Mouse (Mus musculus) liver, postnatal 0 days (tissue): ENCODE measurements around the gene Adcy7. TPM values are rescaled to one million over a fixed set of nuclear protein-coding genes. Genes with fewer than 3 reads are reported as not detected.

Experiments
- ATAC-seq: fragments of 200-750 bp; cut with Nextera tagmentation; 2 replicates; pipeline ENCODE4 v1.8.0; 2017; ENCODE audit warnings: mild to moderate bottlenecking, moderate library complexity
- DNase-seq: peaks from one replicate; pipeline ENCODE4 v3.0.0-alpha.2; 2016
- H3K27ac ChIP-seq: fragments of 300-500 bp; sonication (generic); 2 replicates; pipeline ENCODE4 v1.5.1; 2014; ENCODE audit warnings: antibody characterized with exemption, moderate library complexity, mild to moderate bottlenecking, low read depth
- H3K27me3 ChIP-seq: fragments of 300-500 bp; sonication (generic); 2 replicates; pipeline ENCODE4 v1.6.1; 2014; ENCODE audit warnings: low read length, control low read depth, mixed read lengths; ENCODE audit not compliant: insufficient read depth
- H3K36me3 ChIP-seq: fragments of 300-500 bp; sonication (generic); replicated peaks from 2 replicates; pipeline ENCODE4 v1.6.1; 2014; ENCODE audit warnings: mild to moderate bottlenecking, control low read depth, low read length, moderate library complexity, mixed read lengths; ENCODE audit not compliant: insufficient read depth
- H3K4me1 ChIP-seq: fragments of 300-500 bp; sonication (generic); 2 replicates; pipeline ENCODE4 v1.6.1; 2014; ENCODE audit warnings: antibody characterized with exemption, mild to moderate bottlenecking, control low read depth; ENCODE audit not compliant: insufficient read depth
- H3K4me2 ChIP-seq: fragments of 300-500 bp; sonication (generic); 2 replicates; pipeline ENCODE4 v1.6.1; 2014; ENCODE audit warnings: low read depth, mild to moderate bottlenecking, low read length, moderate library complexity, mixed read lengths
- H3K4me3 ChIP-seq: fragments of 300-500 bp; sonication (generic); 2 replicates; pipeline ENCODE4 v1.5.1; 2014; ENCODE audit warnings: low read depth, low read length
- H3K9ac ChIP-seq: fragments of 300-500 bp; sonication (generic); replicated peaks from 2 replicates; pipeline ENCODE4 v1.6.1; 2014; ENCODE audit warnings: mild to moderate bottlenecking, moderate library complexity
- H3K9me3 ChIP-seq: fragments of 300-500 bp; sonication (generic); 2 replicates; pipeline ENCODE4 v1.6.1; 2016; ENCODE audit warnings: mild to moderate bottlenecking, control low read depth, low read length, mixed read lengths
- CTCF ChIP-seq: sonication (generic); IDR thresholded peaks from 2 replicates; pipeline ENCODE4 v1.5.1; 2016; ENCODE audit warnings: antibody characterized with exemption, low read depth
- EP300 ChIP-seq: IDR thresholded peaks from 2 replicates; pipeline ENCODE4 v1.6.1; 2016; ENCODE audit warnings: antibody characterized with exemption, low read depth, mild to moderate bottlenecking
- WGBS: fragments of 180-500 bp; shearing (Covaris S2); extraction: QIAGEN DNeasy Blood & Tissue Kit; methylation state at CpG from one replicate; pipeline ENCODE4 v1.1.7; 2014; ENCODE audit not compliant: insufficient replicate concordance; 5-methylcytosine and 5-hydroxymethylcytosine counted together
- polyA plus RNA-seq: library from polyadenylated mRNA; unstranded; fragments of >200 nt; fragmentation: Nextera tagmentation; extraction: Ambion mirVana; gene quantifications from 2 replicates; pipeline ENCODE4 v1.2.1, GENCODE M21; 2015

Adcy7 gene
- polyA plus RNA-seq, 1 experiment from 2014 or later: 8.4 TPM

DNA sequence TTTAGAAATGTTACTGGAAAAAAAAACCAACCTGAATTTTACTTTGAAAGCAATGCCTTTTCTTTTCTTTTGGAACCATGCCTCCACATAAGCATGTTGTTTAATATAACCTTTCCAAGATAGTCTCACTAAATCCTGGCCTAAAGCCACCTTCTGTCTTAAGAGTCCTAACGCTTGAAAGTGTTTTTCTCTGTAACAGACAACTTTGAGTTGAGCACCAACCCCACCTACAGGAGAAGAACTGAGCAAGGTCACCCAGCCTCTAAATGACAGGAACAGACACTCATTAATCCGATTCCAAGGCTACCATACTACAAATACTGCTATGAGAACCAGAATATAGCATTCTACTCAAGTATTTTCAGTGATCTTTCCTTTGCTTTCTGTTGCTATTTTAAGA is 76.8 kb downstream of the Adcy7 start:
- Histone ChIP-seq H3K9ac (no peak overlapping the region), H3K9me3 (no peaks in the 10 kb centered on the region), H3K27me3 (no peaks in the 10 kb centered on the region), H3K4me2 (no peak overlapping the region), H3K4me3 (no peak overlapping the region), H3K27ac (no peak overlapping the region), H3K4me1 (no peaks in the 10 kb centered on the region), H3K36me3 (peaks cover 84% of the 10 kb centered on the region)
- TF ChIP-seq EP300 (no peak), CTCF (no peak)
- DNase-seq (no peak), ATAC-seq (no peak)
- WGBS: 79% methylated on average over 2 of the region's 2 CpGs

DNA sequence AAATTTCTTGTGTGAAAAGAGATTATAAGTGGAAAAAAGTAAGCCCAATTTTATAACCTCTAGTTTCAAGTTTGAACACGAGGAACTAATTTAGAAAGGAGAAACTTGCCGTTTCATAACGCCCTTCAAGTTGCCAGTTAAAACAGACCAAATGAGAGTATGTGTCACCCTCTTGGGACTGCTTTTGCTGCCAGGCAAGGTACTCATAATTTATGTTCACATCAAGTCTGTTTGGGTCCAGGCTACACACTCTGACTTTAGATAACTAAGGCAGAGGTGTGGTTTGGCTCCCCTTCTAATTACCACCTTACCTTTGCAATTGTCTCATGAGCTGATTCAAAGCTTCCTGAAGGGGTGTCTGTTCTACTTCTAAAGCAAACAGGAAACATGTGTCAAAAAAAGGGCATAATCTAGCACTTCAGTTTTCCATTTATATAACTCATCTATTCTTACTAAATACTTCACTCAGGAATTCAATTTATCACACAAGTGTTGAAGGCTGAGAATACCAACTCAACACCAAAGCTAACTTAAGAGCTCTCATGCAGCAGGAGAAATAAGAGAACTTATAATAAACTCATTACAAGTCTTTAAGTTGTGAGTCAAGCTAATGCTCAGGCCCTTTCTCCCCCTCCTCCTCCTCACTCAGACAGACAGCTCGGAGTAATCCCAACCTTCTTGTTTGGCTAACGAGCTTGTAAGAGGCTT is 85.2 kb downstream of the Adcy7 start:
- DNase-seq (no peak), ATAC-seq (no peak)
- TF ChIP-seq CTCF: no peak
- no peak for TF ChIP-seq EP300
- no peak overlapping the region for H3K9ac ChIP-seq
- peaks cover 15% of the 10 kb centered on the region for H3K4me1 ChIP-seq
- no peak overlapping the region for H3K27ac ChIP-seq
- WGBS: 76% methylated on average over 5 of the region's 5 CpGs
- H3K27me3 ChIP-seq: no peaks in the 10 kb centered on the region
- no peak overlapping the region for H3K4me2 ChIP-seq
- H3K4me3 ChIP-seq: no peak overlapping the region
- no peaks in the 10 kb centered on the region for H3K9me3 ChIP-seq
- peaks cover 69% of the 10 kb centered on the region for H3K36me3 ChIP-seq

- Histone ChIP-seq H3K9me3 (no peaks in the 10 kb centered on the region), H3K4me2 (no peak overlapping the region), H3K27me3 (no peaks in the 10 kb centered on the region), H3K9ac (no peak overlapping the region), H3K27ac (no peak overlapping the region), H3K4me1 (peaks cover 19% of the 10 kb centered on the region), H3K36me3 (peaks cover 63% of the 10 kb centered on the region), H3K4me3 (no peak overlapping the region)
- DNase-seq (no peak), ATAC-seq (no peak)
- TF ChIP-seq CTCF: peak; percentile 33; the same call in 1 of the 2 replicates
- no peak for TF ChIP-seq EP300
- WGBS: 79% methylated on average over 5 of the region's 5 CpGs
Observed at GRCm38 (mm10) chr8:88357946-88358345, 85.7 kb downstream of the Adcy7 start.

- Histone ChIP-seq H3K36me3 (peaks cover 46% of the 10 kb centered on the region), H3K4me3 (peak overlapping the region; percentile 99; the same call in 1 of the 2 replicates)
- ATAC-seq: no peak
Observed at GRCm38 (mm10) chr8:88359959-88360358, 87.8 kb downstream of the Adcy7 start.

DNA sequence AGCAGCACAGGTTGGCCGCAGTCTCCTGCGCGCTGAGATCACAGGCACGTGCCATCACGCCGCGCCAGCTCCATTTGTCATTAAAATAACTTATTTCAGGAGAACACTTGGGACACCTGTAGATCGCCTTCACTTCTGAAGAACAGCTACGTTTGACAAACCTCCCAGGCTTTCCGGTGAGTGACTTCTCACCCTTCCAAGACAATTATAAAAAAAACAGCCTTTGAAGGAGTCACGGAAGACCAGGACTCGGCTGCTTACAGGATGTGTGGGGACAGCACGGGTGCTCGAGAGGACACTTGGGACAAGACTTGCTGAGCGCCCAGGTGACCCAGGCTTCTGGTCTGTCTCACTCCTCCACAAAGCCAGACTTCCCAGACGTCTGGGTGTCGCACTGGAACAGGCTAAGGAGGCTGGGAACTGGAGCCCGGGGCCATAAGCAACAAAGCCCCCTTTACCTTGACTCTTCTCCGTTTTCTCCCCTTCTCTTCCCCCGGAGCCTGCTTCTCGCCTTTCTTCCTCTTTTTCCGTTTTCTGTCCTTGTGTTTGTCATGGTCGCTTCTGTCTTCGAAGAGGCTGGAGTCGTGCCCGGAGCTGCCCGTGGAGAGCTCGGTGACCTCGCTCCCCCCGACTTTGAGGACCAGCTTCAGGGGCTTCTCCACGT is 89.0 kb downstream of the Adcy7 start:
- peak overlapping the region; percentile 100 for H3K9ac ChIP-seq
- H3K9me3 ChIP-seq: no peaks in the 10 kb centered on the region
- peaks cover 24% of the 10 kb centered on the region for H3K4me1 ChIP-seq
- no peaks in the 10 kb centered on the region for H3K27me3 ChIP-seq
- WGBS: 1% methylated on average over 31 of the region's 31 CpGs
- DNase-seq: peak; percentile 41
- peaks cover 34% of the 10 kb centered on the region for H3K36me3 ChIP-seq
- ATAC-seq: no peak
- H3K4me3 ChIP-seq: peak overlapping the region; percentile 99
- peak overlapping the region; percentile 95 for H3K4me2 ChIP-seq
- TF ChIP-seq CTCF: no peak
- no peak for TF ChIP-seq EP300
- peak overlapping the region; percentile 91 for H3K27ac ChIP-seq

More at GRCm38 (mm10) chr8:88359959-88360358, 87.8 kb downstream of the Adcy7 start:
- no peak overlapping the region for H3K27ac ChIP-seq
- DNase-seq: no peak
- H3K27me3 ChIP-seq: no peaks in the 10 kb centered on the region
- no peak for TF ChIP-seq EP300
- peak; percentile 29; the same call in 1 of the 2 replicates for TF ChIP-seq CTCF
- H3K4me2 ChIP-seq: peak overlapping the region; percentile 95
- H3K9me3 ChIP-seq: no peaks in the 10 kb centered on the region
- 85% methylated on average over 2 of the region's 2 CpGs for WGBS
- peaks cover 24% of the 10 kb centered on the region for H3K4me1 ChIP-seq
- no peak overlapping the region for H3K9ac ChIP-seq

DNA sequence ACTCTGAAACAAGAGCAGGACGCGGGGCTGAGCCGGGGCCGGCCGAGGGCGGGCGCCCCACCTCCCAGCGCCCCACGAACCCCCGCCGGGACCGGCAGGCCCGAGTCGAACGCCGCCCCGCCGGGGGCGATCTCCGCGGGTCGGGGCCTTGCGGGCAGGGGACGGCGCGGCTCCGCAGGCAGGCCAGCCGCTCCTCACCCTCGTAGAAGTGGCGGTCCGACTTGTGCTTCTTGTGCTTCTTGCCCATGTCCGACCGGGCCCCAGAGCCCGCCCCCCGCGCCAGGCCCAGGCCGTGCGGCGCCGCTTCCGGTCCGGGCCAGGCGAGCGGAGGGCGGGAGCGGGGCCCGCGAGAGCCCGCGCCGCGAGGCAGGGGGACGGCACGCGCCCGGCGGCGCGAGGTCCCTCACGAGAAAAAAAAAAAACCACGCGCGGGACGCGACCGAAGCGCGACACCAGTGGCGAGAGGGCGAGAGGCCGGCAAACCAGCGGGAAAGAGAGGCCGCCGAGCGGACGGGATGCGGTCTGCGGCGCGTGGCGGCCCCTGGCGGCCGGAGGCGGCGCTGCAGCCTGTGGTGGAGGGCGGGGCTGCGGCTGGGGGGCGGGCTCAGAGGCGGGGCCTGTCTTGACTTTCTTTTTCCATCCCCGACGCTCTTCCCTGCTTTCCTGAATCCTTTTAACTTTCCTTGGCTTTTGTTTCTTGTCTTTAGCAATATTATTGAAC is 89.7 kb downstream of the Adcy7 start, which contains the start of gene Brd7:
TSS of gene Brd7 (minus strand) at position 487 of the 721 bp plus-strand sequence.
- Histone ChIP-seq H3K4me1 (peaks cover 24% of the 10 kb centered on the region), H3K36me3 (peaks cover 27% of the 10 kb centered on the region), H3K9ac (peak within 1 kb of the TSS; percentile 100), H3K4me2 (peak within 1 kb of the TSS; percentile 95), H3K27ac (peak within 1 kb of the TSS; percentile 91), H3K27me3 (no peaks in the 10 kb centered on the region), H3K9me3 (no peaks in the 10 kb centered on the region), H3K4me3 (peak within 1 kb of the TSS; percentile 99)
- DNase-seq: peak; percentile 91
- peak; percentile 85 for ATAC-seq
- TF ChIP-seq CTCF: peak; percentile 83
- TF ChIP-seq EP300: no peak
- under 1% methylated on average over 65 of the region's 91 CpGs for WGBS
